Comparison of ENCODE assay signal across 19 mouse cellular contexts in genomic region chr4:99006319-99006718, GRCm38 (mm10). TPM values are rescaled to one million over a fixed set of nuclear protein-coding genes. Genes with fewer than 3 reads are reported as not detected.
"Had no signal": no experiment of that assay in that cellular context is flagged by ENCODE, and none has a peak within 500 bp of the region (broad histone marks: within the 10 kb centered on the region; RNA-seq: fewer than 3 reads in every experiment).

No protein-coding gene starts in this region.

- H3K9ac ChIP-seq: liver, embryonic 13.5 days; stomach, embryonic 15.5 days had no signal

- H3K9me3 ChIP-seq: liver, embryonic 13.5 days; stomach, embryonic 15.5 days had no signal

- H3K27me3 ChIP-seq: liver, embryonic 13.5 days; stomach, embryonic 15.5 days had no signal

- H3K27ac ChIP-seq: left cerebral cortex, adult 2 months; liver, embryonic 13.5 days; stomach, embryonic 15.5 days had no signal

- H3K4me1 ChIP-seq: liver, embryonic 13.5 days; stomach, embryonic 15.5 days had no signal

- ATAC-seq: intestine, embryonic 16.5 days had no signal

- H3K4me2 ChIP-seq: liver, embryonic 13.5 days; midbrain, embryonic 11.5 days; stomach, embryonic 15.5 days had no signal

- H3K36me3 ChIP-seq: liver, embryonic 13.5 days had no signal

- H3K4me3 ChIP-seq: left cerebral cortex, adult 2 months; liver, embryonic 13.5 days; stomach, embryonic 15.5 days had no signal

- DNase-seq: kidney, adult 18-20 months; kidney, adult 9 months; kidney, postnatal 10 days; kidney, postnatal 36 days; layer of hippocampus, postnatal 36 days; liver, embryonic 13.5 days; lung, adult 2 months; lung, postnatal 14 days; lung, postnatal 4 days; midbrain, embryonic 14.5 days; right cerebral cortex, adult 18-20 months; right cerebral cortex, postnatal 14 days; right cerebral cortex, postnatal 4 days; thymus, adult 18-20 months; thymus, postnatal 36 days had no signal

RNA-seq across cellular contexts. Expression of gene Angptl3, which starts 24.4 kb away (rescaled TPM):
- polyA plus RNA-seq: lung, adult 2 months had no signal
